Mouse (Mus musculus) stomach, embryonic 14.5 days (tissue): ENCODE results near the gene Bnip1. TPM values are rescaled to one million over a fixed set of nuclear protein-coding genes. Genes with fewer than 3 reads are reported as not detected.

Experiments
- ATAC-seq: fragments of 200-750 bp; cut with Nextera tagmentation; 2 replicates; pipeline ENCODE4 v1.8.0; 2017; ENCODE audit warnings: low read depth, moderate TSS enrichment; ENCODE audit not compliant: insufficient number of reproducible peaks, insufficient read depth, low FRiP score
- H3K27ac ChIP-seq: fragments of 300-500 bp; sonication (generic); 2 replicates; pipeline ENCODE4 v1.5.1; 2014; ENCODE audit warnings: mild to moderate bottlenecking, low read length, moderate library complexity, mixed read lengths
- H3K27me3 ChIP-seq: fragments of 300-500 bp; sonication (generic); 2 replicates; pipeline ENCODE4 v1.6.1; 2014; ENCODE audit warnings: low read length, control low read depth, mixed read lengths; ENCODE audit not compliant: control insufficient read depth, insufficient read depth
- H3K36me3 ChIP-seq: fragments of 300-500 bp; sonication (generic); 2 replicates; pipeline ENCODE4 v1.6.1; 2014; ENCODE audit warnings: mild to moderate bottlenecking, control low read depth, low read length, moderate library complexity, mixed read lengths; ENCODE audit not compliant: control insufficient read depth, insufficient read depth
- H3K4me1 ChIP-seq: fragments of 300-500 bp; sonication (generic); 2 replicates; pipeline ENCODE4 v1.6.1; 2014; ENCODE audit warnings: low read length, control low read depth, mixed read lengths; ENCODE audit not compliant: control insufficient read depth, insufficient read depth
- H3K4me2 ChIP-seq: fragments of 300-500 bp; sonication (generic); replicated peaks from 2 replicates; pipeline ENCODE4 v1.6.1; 2014; ENCODE audit warnings: low read depth, low read length, control low read depth
- H3K4me3 ChIP-seq: fragments of 300-500 bp; sonication (generic); 2 replicates; pipeline ENCODE4 v1.5.1; 2014; ENCODE audit warnings: low read depth, low read length, control low read depth
- H3K9ac ChIP-seq: fragments of 300-500 bp; sonication (generic); replicated peaks from 2 replicates; pipeline ENCODE4 v1.6.1; 2014; ENCODE audit warnings: low read depth, mild to moderate bottlenecking, control low read depth, low read length, moderate library complexity, mixed read lengths
- H3K9me3 ChIP-seq: fragments of 300-500 bp; sonication (generic); 2 replicates; pipeline ENCODE4 v1.6.1; 2016; ENCODE audit warnings: low read depth, low read length, control low read depth; ENCODE audit not compliant: control insufficient read depth
- WGBS: fragments of 180-500 bp; shearing (Covaris S2); extraction: QIAGEN DNeasy Blood & Tissue Kit; methylation state at CpG from one replicate; pipeline ENCODE4 v1.1.7; 2014; 5-methylcytosine and 5-hydroxymethylcytosine counted together
- polyA plus RNA-seq: library from polyadenylated mRNA; unstranded; fragments of >200 nt; fragmentation: Nextera tagmentation; extraction: Ambion mirVana; gene quantifications from 2 replicates; pipeline ENCODE4 v1.2.1, GENCODE M21; 2014

Gene Bnip1
- polyA plus RNA-seq, 1 experiment from 2014 or later = 49.8 TPM

DNA sequence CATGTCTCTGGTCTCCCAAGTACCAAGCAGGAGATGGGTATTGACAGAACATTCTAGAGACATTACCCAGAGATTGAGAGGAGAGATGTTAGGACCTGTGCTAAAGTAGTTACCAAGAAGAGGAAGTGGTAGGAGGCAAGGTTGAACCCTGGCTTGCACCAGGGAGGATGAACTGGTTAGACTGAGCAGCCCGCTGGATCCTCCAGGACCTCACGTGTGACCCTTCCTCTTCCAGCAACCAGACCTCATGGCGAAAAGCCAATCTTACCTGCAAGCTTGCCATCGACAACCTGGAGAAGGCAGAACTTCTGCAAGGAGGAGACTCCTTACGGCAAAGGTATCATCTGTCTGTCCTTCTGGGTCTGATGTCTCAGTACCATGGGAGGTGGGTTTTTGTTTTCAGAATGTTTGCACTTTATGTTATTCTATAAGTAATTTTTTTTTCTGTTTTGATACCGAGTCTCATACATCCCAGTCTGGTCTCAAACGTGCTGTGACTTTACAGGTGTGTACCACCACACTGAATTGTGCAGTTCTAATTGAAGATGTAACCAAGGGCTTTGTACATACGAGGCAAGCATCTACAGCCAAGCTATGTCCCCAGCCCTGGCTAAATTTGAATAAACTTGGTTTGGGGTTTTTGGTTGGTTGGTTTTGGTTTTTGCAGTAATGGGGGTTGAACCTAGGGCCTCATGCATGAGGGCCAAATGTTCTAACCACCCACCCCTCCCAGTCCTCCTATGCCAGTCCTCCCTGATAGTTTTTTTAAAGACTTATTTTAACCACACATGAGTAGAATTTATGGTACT, 8.8 kb downstream of the Bnip1 start:
- no peak for ATAC-seq
- Histone ChIP-seq H3K4me2 (no peak overlapping the region), H3K36me3 (peaks cover 64% of the 10 kb centered on the region), H3K27ac (no peak overlapping the region), H3K9ac (no peak overlapping the region), H3K9me3 (no peaks in the 10 kb centered on the region), H3K4me1 (no peaks in the 10 kb centered on the region), H3K4me3 (no peak overlapping the region), H3K27me3 (no peaks in the 10 kb centered on the region)
- 90% methylated on average over 8 of the region's 8 CpGs for WGBS

GRCm38 (mm10) chr17:26790269-26791214, 9.7 kb downstream of the Bnip1 start:
- ATAC-seq = no peak
- Histone ChIP-seq H3K36me3 (peaks cover 56% of the 10 kb centered on the region), H3K9me3 (no peaks in the 10 kb centered on the region), H3K27me3 (no peaks in the 10 kb centered on the region), H3K9ac (no peak overlapping the region), H3K4me1 (no peaks in the 10 kb centered on the region), H3K27ac (no peak overlapping the region), H3K4me3 (no peak overlapping the region), H3K4me2 (no peak overlapping the region)
- 88% methylated on average over 11 of the region's 11 CpGs for WGBS

GRCm38 (mm10) chr17:26791580-26791979, 10.7 kb downstream of the Bnip1 start:
- no peak overlapping the region for H3K9ac ChIP-seq
- 73% methylated on average over 7 of the region's 7 CpGs for WGBS
- H3K4me1 ChIP-seq = no peaks in the 10 kb centered on the region
- H3K4me3 ChIP-seq = no peak overlapping the region
- H3K4me2 ChIP-seq = no peak overlapping the region
- H3K36me3 ChIP-seq = peaks cover 51% of the 10 kb centered on the region
- no peak overlapping the region for H3K27ac ChIP-seq
- ATAC-seq = no peak
- no peaks in the 10 kb centered on the region for H3K9me3 ChIP-seq
- H3K27me3 ChIP-seq = no peaks in the 10 kb centered on the region

DNA sequence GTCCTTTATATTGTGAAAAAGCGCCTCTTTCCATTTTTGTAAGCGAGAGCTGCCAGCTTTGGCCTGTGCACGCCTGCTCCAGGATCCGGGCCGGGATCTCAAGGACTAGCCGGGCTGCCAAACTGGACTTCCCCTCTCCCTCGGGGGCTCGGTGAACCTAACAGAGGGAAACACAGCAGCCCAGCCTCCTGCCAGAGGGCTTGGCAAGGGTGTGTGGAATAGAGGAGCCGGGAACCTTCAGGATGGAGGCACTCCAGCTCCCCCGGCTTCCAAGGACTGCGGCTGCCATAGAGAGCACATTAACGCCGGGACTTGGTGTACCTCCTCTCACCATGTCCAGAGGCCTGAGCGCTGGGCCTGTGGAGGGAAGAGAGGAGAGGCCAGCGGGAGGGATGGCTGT, 11.2 kb downstream of the Bnip1 start:
- H3K27me3 ChIP-seq = no peaks in the 10 kb centered on the region
- H3K36me3 ChIP-seq = peaks cover 46% of the 10 kb centered on the region
- no peak for ATAC-seq
- H3K4me3 ChIP-seq = no peak overlapping the region
- 93% methylated on average over 15 of the region's 15 CpGs for WGBS
- no peak overlapping the region for H3K9ac ChIP-seq
- H3K4me1 ChIP-seq = no peaks in the 10 kb centered on the region
- no peak overlapping the region for H3K27ac ChIP-seq
- no peaks in the 10 kb centered on the region for H3K9me3 ChIP-seq
- H3K4me2 ChIP-seq = no peak overlapping the region

DNA sequence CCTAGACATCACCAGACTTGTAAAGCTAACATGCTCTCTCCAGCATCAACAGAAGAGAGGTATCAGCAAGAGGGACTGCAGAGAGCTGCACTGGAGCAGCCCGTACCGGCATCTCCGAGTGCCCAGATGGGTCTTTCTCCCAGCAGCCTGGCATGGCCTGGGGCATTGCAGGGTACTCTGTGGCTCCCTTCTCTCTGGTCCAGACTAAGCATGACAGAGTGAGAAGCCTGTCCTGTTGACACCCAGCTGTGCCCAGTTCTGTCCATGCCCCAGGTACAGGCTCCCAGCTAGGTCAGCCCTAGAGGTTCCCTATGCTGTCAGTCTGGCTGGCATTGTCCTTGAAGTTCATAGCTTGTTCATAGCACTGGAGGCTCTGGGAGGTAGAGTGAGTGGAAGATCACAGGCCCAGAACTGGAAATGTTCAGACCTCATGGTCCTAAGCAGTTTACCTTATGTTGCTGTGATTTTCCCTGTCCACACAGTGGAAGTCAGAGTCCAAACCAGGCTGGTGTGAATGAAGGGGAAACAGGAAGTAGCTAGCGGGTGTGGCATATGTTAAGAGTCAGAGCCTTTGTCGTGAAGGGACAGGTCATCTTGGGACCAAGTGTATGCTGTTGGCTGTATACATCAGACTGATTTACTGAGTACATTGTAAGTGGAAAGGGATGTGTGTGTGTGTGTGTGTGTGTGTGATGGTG, 12.4 kb downstream of the Bnip1 start:
- Histone ChIP-seq H3K9me3 (no peaks in the 10 kb centered on the region), H3K4me3 (no peak overlapping the region), H3K27ac (no peak overlapping the region), H3K9ac (no peak overlapping the region), H3K4me1 (no peaks in the 10 kb centered on the region), H3K36me3 (peaks cover 41% of the 10 kb centered on the region), H3K27me3 (no peaks in the 10 kb centered on the region), H3K4me2 (no peak overlapping the region)
- 79% methylated on average over 5 of the region's 5 CpGs for WGBS
- no peak for ATAC-seq

DNA sequence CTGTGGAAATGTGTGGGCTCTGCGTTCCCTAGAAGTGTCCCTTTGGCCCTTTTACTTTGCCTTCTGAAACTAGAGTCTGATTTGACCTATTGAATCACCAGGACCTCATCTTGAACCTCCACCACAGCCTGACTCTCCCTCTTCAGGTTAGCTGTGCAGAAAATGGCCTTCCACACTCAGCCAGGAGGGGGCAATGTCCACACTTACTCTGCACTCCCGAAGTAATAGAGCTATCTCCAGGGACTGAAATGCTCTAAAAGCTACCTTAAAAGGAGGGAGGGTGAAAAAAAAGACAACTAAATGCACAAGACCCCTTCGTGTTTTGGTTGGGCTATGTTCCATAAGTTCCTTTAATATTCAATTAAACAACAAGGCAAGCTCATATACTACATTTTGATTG, 13.9 kb downstream of the Bnip1 start:
- no peak overlapping the region for H3K4me3 ChIP-seq
- no peaks in the 10 kb centered on the region for H3K27me3 ChIP-seq
- no peak for ATAC-seq
- no peak overlapping the region for H3K4me2 ChIP-seq
- H3K9ac ChIP-seq = no peak overlapping the region
- peaks cover 26% of the 10 kb centered on the region for H3K36me3 ChIP-seq
- H3K27ac ChIP-seq = no peak overlapping the region
- 15% methylated on average over 3 of the region's 3 CpGs for WGBS
- H3K9me3 ChIP-seq = no peaks in the 10 kb centered on the region
- no peaks in the 10 kb centered on the region for H3K4me1 ChIP-seq

DNA sequence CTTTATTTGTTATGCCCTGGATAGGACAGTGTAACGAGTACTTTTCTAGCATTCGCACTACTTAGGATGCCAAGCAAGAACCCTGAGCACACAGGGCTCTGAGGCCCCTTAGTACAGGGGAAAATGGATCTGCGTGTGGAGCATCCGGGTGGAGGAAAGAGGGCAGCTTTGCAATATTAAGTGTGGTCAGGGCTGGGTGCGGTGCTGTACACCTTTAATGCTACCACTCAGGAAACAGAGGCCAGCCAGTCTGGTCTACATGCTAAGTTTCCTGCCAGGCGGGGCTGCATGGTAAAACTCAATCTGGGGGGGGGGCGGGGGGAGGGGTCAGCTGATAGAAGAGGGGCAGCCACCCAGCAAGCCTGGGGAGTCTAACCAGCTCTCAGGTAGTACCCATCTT, 14.5 kb downstream of the Bnip1 start:
- Histone ChIP-seq H3K4me3 (no peak overlapping the region), H3K36me3 (peaks cover 21% of the 10 kb centered on the region), H3K4me2 (no peak overlapping the region), H3K27me3 (no peaks in the 10 kb centered on the region), H3K27ac (no peak overlapping the region), H3K9me3 (no peaks in the 10 kb centered on the region), H3K4me1 (no peaks in the 10 kb centered on the region), H3K9ac (no peak overlapping the region)
- no peak for ATAC-seq
- WGBS = 68% methylated on average over 6 of the region's 7 CpGs

- no peaks in the 10 kb centered on the region for H3K9me3 ChIP-seq
- H3K36me3 ChIP-seq = peaks cover 2% of the 10 kb centered on the region; the same call in 1 of the 2 replicates
- no peaks in the 10 kb centered on the region for H3K27me3 ChIP-seq
- H3K9ac ChIP-seq = no peak overlapping the region
- H3K4me2 ChIP-seq = no peak overlapping the region
- H3K4me1 ChIP-seq = no peaks in the 10 kb centered on the region
- no peak overlapping the region for H3K27ac ChIP-seq
- 70% methylated on average over 6 of the region's 6 CpGs for WGBS
- H3K4me3 ChIP-seq = no peak overlapping the region
- ATAC-seq = no peak
These were observed 16.7 kb downstream of the Bnip1 start for GRCm38 (mm10) chr17:26797379-26798128.
